Mouse (Mus musculus): Measurements from ENCODE around the gene Nyap2.

DNA sequence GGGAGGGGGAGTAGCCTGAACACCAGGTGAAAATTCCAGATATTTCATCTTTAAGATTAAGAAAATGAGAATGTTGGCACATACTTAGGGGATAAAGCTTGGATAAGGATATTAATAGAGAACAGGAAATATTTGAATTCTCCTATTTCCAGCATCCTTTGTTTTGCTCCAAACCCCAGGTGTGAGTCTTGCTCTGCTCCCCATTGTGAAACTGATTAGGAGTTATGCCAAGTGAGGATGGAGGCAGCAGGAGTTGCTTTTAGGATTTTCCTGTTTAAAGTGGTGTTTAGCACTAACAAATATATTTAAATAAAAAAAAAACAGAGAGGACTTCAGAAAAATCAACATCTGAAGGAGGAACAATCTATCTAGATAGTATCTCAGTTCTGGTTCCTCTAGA, 68.8 kb downstream of the Nyap2 start:
- TF ChIP-seq CTCF (conservative IDR thresholded peaks at IDR 0.05; ENCODE audit: insufficient read depth, insufficient read length, low read depth, low read length) (no peak), POLR2A (IDR thresholded peaks at IDR 0.05; ENCODE audit: low read depth, low read length) (no peak)
